Mouse (Mus musculus): ENCODE results near the gene Ube2c. TPM values are rescaled to one million over a fixed set of nuclear protein-coding genes. Genes with fewer than 3 reads are reported as not detected.
A peak's percentile ranks its signal among the peaks of the same experiment; 100 is the strongest.

The Ube2c gene
- polyA plus RNA-seq (2015; fragmentation: Nextera tagmentation; extraction: Ambion mirVana) = 428 and 438 TPM in 2 replicates

DNA sequence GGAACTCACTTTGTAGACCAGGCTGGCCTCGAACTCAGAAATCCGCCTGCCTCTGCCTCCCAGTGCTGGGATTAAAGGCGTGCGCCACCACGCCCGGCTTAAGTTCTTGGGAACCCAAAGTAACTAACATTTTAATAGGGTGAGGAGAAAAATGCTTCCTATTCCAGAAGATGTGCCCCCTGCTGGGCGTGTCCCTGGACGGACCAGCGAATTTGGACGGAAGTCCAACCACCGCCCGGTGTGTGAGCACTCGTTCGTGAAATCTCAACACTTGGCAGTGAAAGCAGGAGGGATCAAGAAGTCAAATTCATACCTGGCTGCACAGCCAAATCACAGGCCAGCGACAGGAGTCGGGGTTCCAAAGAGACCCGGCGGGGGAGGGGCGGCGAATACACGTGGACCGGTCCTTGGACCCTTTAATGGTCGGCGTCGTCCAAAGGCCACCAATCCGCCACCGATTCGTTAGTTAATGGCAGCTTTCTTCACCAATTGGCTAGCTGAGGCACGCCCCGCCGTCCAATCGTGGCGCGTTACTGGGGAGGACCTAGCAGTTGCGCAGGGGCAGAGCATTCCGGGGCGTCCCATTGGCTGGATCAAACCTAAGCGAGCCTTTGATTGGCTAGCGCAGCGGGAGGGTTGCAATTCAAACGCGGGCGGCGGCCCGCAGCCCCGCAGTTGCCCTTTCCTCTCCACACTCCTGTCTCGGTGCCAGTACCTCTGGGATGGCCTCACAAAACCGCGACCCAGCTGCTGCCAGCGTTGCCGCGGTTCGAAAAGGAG, at the start of gene Ube2c:
TSS of gene Ube2c (plus strand) at position 641 of the 780 bp plus-strand sequence.
- ATAC-seq (ENCODE audit: insufficient read depth, low FRiP score, low read depth) = peak; percentile 99
- Histone ChIP-seq H3K9me3 (no peaks in the 10 kb centered on the region), H3K4me2 (peak within 1 kb of the TSS; percentile 88), H3K9ac (peak within 1 kb of the TSS; percentile 85), H3K36me3 (peaks cover 23% of the 10 kb centered on the region), H3K27me3 (replicated peaks) (no peaks in the 10 kb centered on the region), H3K4me3 (replicated peaks) (peak within 1 kb of the TSS; percentile 97), H3K27ac (peak within 1 kb of the TSS; percentile 83), H3K4me1 (peaks cover 13% of the 10 kb centered on the region)
- 2% methylated on average over 53 of the region's 53 CpGs for WGBS

DNA sequence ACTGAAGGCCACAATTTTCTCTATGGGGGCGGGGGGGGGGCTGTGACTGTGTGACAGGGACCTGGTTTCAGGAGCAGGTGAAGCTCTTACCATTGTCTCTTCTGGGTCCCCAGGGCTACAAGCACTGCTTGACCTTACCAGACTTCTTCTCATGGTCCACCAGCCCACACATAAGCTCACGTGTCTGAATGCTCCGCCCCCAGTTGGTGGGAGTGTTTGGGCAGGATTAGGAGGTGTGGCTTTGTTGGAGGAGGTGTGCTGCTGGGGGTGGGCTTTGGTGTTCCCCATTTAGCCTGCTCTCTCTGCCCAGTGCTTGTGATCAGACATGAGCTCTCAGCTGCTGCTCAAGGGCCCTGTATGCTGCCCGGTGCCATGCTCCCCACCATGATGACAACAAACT, 46.4 kb upstream of the Ube2c start:
- no peaks in the 10 kb centered on the region for H3K9me3 ChIP-seq
- no peak overlapping the region for H3K4me3 ChIP-seq (replicated peaks)
- H3K27ac ChIP-seq = no peak overlapping the region
- no peaks in the 10 kb centered on the region for H3K36me3 ChIP-seq
- H3K9ac ChIP-seq = no peak overlapping the region
- H3K4me1 ChIP-seq = no peaks in the 10 kb centered on the region
- no peak for ATAC-seq (ENCODE audit: insufficient read depth, low FRiP score, low read depth)
- 57% methylated on average over 4 of the region's 4 CpGs for WGBS
- no peak overlapping the region for H3K4me2 ChIP-seq
- no peaks in the 10 kb centered on the region for H3K27me3 ChIP-seq (replicated peaks)

DNA sequence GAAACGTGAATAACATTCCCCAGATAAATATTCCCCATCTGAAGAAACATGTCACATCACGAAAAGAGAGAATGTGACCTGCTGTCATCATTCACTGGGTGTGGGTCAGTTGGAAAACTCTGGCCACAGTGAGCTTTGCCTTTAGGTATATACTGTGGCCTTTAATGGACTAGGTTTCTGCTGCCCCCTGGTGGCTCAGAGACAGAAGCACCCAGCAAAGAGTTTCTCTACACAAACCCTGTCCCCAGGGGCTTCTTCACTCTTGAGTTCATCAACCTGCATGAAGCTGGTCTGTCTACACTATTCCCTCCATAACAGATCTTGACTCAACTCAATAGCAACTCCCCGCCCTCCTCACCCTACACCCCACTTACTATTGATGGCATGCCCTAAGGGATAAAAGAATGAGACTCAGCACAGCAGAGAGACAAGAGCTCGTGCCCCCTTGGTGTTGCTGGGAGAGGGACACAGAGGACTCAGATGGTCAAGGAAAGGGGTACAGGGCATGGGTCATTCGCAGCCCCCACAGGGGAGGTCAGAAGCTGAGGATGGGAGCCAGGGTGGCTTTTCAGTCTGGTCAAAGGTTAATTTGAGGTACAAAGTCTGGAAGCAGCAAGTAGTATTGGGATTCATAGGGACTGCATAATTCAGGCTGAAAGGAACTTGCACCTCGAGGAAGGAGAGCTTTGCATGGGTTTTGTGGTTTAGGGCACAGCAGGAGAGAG, 43.6 kb upstream of the Ube2c start:
- H3K4me1 ChIP-seq = no peaks in the 10 kb centered on the region
- no peak overlapping the region for H3K4me2 ChIP-seq
- no peak overlapping the region for H3K4me3 ChIP-seq (replicated peaks)
- ATAC-seq (ENCODE audit: insufficient read depth, low FRiP score, low read depth) = peak; percentile 53; the same call in 1 of the 2 replicates
- H3K9me3 ChIP-seq = no peaks in the 10 kb centered on the region
- H3K9ac ChIP-seq = no peak overlapping the region
- no peak overlapping the region for H3K27ac ChIP-seq
- no peaks in the 10 kb centered on the region for H3K27me3 ChIP-seq (replicated peaks)
- no peaks in the 10 kb centered on the region for H3K36me3 ChIP-seq
- 20% methylated on average over 6 of the region's 6 CpGs for WGBS

DNA sequence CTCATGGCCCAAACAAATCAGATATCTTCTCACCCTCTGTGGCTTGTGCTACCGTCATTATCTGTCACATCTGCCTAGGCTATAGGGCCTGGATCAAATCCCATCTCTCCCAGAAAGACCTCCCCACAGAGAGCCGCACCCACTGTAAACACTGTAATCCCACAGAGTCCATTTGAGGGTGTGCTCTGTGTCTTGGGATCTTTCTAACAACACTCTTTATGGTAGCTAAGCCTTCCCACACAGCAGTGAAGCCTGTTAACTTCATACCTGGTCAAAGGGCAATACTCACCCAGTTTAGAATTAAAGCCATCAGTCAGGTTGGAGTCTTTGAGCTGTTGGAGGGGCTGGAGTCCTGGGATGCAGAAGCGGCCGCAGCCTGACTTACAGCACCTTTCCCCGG, 38.0 kb upstream of the Ube2c start:
- no peak overlapping the region for H3K27ac ChIP-seq
- 0 out of 2 replicates have a peak, but pooled peaks cover 3% of the 10 kb centered on the region for H3K4me1 ChIP-seq
- no peaks in the 10 kb centered on the region for H3K27me3 ChIP-seq (replicated peaks)
- WGBS = 48% methylated on average over 5 of the region's 5 CpGs
- ATAC-seq (ENCODE audit: insufficient read depth, low FRiP score, low read depth) = no peak; the same call in 1 of the 2 replicates
- no peaks in the 10 kb centered on the region for H3K9me3 ChIP-seq
- no peak overlapping the region for H3K4me2 ChIP-seq
- no peak overlapping the region for H3K9ac ChIP-seq
- H3K36me3 ChIP-seq = no peaks in the 10 kb centered on the region
- no peak overlapping the region for H3K4me3 ChIP-seq (replicated peaks)

DNA sequence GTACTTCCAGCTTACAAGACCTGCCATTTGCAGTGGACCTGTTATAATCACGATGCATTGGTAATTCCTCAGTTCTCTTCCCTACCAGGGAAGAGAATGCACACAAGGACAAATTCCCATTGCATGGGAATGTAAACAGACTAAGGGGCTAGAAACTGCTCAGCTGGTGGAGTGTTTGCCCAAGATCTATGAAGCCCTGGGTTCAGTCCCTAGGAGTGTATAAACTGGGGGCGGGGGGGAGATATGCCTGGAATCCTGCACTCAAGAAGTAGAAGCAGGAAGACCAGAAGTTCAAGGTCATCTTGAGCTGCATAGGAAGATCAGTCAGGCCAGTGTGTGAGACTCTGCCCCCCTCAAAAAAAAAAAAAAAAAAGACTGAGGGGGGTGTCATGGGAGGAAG, 36.4 kb upstream of the Ube2c start:
- H3K4me3 ChIP-seq (replicated peaks) = no peak overlapping the region
- no peak overlapping the region for H3K9ac ChIP-seq
- H3K4me1 ChIP-seq = 0 out of 2 replicates have a peak, but pooled peaks cover 3% of the 10 kb centered on the region
- 53% methylated on average over 2 of the region's 2 CpGs for WGBS
- H3K27ac ChIP-seq = no peak overlapping the region
- H3K36me3 ChIP-seq = no peaks in the 10 kb centered on the region
- no peaks in the 10 kb centered on the region for H3K27me3 ChIP-seq (replicated peaks)
- H3K9me3 ChIP-seq = no peaks in the 10 kb centered on the region
- no peak overlapping the region for H3K4me2 ChIP-seq
- ATAC-seq (ENCODE audit: insufficient read depth, low FRiP score, low read depth) = no peak

DNA sequence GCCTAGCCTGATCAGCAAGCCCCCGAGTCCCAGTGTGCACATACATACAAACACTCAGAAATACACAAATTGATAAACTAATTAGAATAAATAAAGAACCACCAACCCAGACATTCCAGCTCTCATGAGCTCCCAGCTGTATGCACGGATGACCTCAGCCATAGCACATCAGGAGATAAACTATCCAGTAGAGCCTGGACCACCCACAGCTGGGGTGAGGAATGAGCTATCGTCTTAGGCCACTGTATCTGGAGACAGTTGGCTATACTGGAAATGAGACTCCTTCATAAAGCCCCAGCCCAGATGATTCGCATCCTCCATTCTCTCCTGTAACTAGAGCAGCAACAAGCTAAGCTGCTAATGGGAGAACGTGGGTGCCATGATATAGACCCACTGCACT, 34.9 kb upstream of the Ube2c start:
- H3K36me3 ChIP-seq = no peaks in the 10 kb centered on the region
- H3K9ac ChIP-seq = no peak overlapping the region
- no peak overlapping the region for H3K27ac ChIP-seq
- no peaks in the 10 kb centered on the region for H3K27me3 ChIP-seq (replicated peaks)
- no peak overlapping the region for H3K4me3 ChIP-seq (replicated peaks)
- no peak for ATAC-seq (ENCODE audit: insufficient read depth, low FRiP score, low read depth)
- H3K4me2 ChIP-seq = no peak overlapping the region
- H3K9me3 ChIP-seq = no peaks in the 10 kb centered on the region
- H3K4me1 ChIP-seq = 0 out of 2 replicates have a peak, but pooled peaks cover 3% of the 10 kb centered on the region
- WGBS = 55% methylated on average over 5 of the region's 5 CpGs

DNA sequence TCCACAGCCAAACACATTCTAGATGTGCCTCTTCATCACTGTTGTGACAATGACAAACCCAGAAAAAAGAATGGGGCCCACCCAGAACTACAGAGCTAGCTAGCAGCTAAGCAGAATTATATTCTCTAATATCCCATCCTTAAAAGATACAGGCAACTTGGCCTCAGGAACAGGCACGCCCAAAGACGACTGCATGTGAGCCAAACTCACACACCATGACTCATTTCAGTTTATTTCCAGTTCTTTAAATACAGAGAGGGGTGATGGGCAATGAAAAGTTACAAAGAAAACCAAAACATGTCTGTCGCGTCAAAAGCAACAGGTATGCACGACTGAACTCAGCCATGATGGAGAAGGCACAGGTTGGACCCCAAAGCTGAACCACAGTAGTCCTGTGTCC, 34.3 kb upstream of the Ube2c start:
- Histone ChIP-seq H3K27ac (no peak overlapping the region), H3K4me3 (replicated peaks) (no peak overlapping the region), H3K9ac (no peak overlapping the region), H3K4me2 (no peak overlapping the region), H3K4me1 (0 out of 2 replicates have a peak, but pooled peaks cover 3% of the 10 kb centered on the region), H3K27me3 (replicated peaks) (no peaks in the 10 kb centered on the region), H3K9me3 (no peaks in the 10 kb centered on the region), H3K36me3 (no peaks in the 10 kb centered on the region)
- WGBS = 75% methylated on average over 5 of the region's 5 CpGs
- ATAC-seq (ENCODE audit: insufficient read depth, low FRiP score, low read depth) = no peak

DNA sequence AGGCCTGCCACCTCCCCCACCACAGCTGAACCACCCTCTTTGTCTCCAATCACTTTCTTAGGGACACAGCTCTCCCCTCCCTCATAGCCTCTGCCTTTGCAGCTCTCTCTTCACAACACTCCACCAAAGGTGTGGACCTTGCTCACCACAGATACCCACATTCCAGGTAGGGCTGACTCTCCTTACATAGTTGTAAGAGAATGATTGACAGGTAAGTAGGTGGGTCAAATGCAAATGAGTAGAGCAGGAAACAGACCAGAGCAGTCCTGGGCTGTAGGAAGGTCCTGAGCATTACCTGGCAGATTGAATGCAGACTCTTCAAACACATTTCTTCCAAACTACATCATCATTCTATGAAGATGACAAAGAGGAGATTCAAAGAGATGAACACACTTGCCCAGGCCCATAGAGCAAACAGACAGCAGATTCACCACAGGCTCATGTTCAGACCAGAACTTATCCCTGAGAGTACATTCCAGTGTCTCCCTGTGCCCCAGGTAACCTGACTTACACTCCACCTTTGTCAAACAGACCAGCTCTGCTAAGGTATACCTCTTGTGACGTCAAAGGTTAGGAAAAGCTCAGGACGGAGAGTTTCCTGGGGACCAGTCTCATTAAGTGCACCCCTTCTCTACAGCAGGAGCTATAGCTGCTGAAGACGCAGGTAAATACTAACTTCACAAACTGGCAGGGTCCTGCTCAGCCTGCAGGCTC, 32.2 kb upstream of the Ube2c start:
- Histone ChIP-seq H3K9ac (no peak overlapping the region), H3K36me3 (no peaks in the 10 kb centered on the region), H3K4me3 (replicated peaks) (no peak overlapping the region), H3K9me3 (no peaks in the 10 kb centered on the region), H3K27ac (peak overlapping the region; percentile 61; the same call in 1 of the 2 replicates), H3K4me2 (no peak overlapping the region), H3K27me3 (replicated peaks) (no peaks in the 10 kb centered on the region), H3K4me1 (0 out of 2 replicates have a peak, but pooled peaks cover 3% of the 10 kb centered on the region)
- 52% methylated on average over 3 of the region's 3 CpGs for WGBS
- peak; percentile 79 for ATAC-seq (ENCODE audit: insufficient read depth, low FRiP score, low read depth)

DNA sequence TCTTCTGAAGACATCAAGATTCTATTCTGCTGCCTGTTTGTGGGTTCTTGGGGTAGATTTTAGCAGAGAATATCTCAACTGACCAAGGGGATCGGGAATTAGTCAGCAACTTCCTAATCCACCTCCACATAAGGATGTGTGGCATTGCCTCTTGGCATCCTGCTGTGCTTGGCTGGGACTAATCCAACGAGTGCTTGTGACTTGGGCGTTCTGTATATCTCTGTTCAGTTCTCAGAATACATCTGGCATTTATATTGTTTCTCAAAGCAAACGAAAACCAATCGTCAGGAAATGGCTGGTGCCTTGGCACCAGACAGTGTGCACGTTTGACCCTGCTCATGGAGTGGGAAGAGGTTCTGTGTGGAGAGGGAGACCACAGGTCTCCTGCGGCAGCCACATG, 29.8 kb upstream of the Ube2c start:
- 66% methylated on average over 7 of the region's 7 CpGs for whole genome bisulfite sequencing
- Histone ChIP-seq H3K4me2 (no peak overlapping the region), H3K4me3 (replicated peaks) (no peak overlapping the region), H3K9ac (no peak overlapping the region), H3K4me1 (peaks cover under 1% of the 10 kb centered on the region), H3K27ac (no peak overlapping the region), H3K36me3 (no peaks in the 10 kb centered on the region), H3K9me3 (no peaks in the 10 kb centered on the region), H3K27me3 (replicated peaks) (no peaks in the 10 kb centered on the region)
- ATAC-seq (ENCODE audit: insufficient read depth, low FRiP score, low read depth) = no peak

DNA sequence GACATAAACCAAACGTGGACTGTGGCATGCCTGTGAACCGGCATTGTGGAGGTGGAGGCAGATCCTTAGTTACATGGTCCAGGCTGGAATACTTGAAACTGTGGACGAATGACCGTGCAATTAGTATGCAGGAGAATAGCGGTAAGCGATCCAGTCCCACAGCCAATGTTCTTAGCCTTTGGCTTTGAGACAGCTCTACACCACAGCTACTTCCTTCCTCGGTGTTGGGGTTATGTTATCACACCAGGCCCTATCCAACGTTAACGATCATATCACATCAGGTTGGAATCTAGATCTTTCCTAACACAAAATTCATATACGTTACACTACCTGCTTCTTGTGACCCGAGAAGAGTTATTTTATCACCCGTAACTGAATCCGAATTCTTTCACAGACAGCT, 24.7 kb upstream of the Ube2c start:
- Histone ChIP-seq H3K4me2 (peak overlapping the region; percentile 92), H3K27ac (no peak overlapping the region), H3K4me1 (peaks cover 16% of the 10 kb centered on the region), H3K4me3 (replicated peaks) (peak overlapping the region; percentile 96), H3K9ac (no peak overlapping the region), H3K36me3 (0 out of 2 replicates have a peak, but pooled peaks cover 13% of the 10 kb centered on the region), H3K9me3 (no peaks in the 10 kb centered on the region), H3K27me3 (replicated peaks) (no peaks in the 10 kb centered on the region)
- WGBS = 68% methylated on average over 13 of the region's 13 CpGs
- no peak for ATAC-seq (ENCODE audit: insufficient read depth, low FRiP score, low read depth)

DNA sequence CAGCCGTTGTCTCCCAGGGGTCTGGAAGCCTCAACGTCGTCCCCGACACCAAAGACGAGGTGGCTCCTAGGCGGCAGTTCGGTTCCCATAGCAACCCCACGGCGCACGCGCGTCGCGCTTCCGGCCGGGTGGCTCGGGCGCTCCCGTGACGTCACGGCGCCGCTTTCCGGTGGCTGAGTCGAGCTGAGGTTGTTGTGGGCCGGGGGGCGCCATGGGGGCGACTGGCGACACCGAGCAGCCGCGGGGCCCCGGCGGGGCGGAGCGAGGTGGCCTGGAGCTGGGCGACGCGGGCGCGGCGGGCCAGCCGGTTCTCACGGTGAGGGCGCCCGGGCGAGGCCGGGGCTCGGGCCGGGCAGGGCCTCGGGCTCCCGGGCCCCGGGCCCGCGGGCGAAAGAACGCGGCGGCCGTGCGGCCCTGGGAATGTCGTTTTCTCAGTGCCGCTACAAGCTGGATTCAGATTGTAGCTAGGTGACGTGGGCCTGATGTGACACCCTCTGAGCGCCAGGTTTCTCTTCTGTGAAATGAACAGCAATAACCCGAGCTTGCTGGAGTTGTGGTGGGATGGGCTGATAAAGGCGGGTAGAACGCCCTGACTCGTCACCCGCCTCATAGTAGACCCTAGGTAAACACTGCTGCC, 23.7 kb upstream of the Ube2c start, which contains the start of the genes Wfdc3 and Dnttip1:
TSS of gene Wfdc3 (minus strand) at position 89 of the 637 bp plus-strand sequence.
TSS of gene Dnttip1 (plus strand) at position 141 of the 637 bp plus-strand sequence.
- H3K27me3 ChIP-seq (replicated peaks) = no peaks in the 10 kb centered on the region
- ATAC-seq (ENCODE audit: insufficient read depth, low FRiP score, low read depth) = peak; percentile 91
- H3K9ac ChIP-seq = peak within 1 kb of the TSS; percentile 92
- peak within 1 kb of the TSS; percentile 92 for H3K4me2 ChIP-seq
- 0 out of 2 replicates have a peak, but pooled peaks cover 13% of the 10 kb centered on the region for H3K36me3 ChIP-seq
- under 1% methylated on average over 68 of the region's 70 CpGs for WGBS
- H3K9me3 ChIP-seq = no peaks in the 10 kb centered on the region
- peak within 1 kb of the TSS; percentile 71; the same call in 1 of the 2 replicates for H3K27ac ChIP-seq
- peak within 1 kb of the TSS; percentile 96 for H3K4me3 ChIP-seq (replicated peaks)
- H3K4me1 ChIP-seq = peaks cover 16% of the 10 kb centered on the region

All from stomach, embryonic 15.5 days (tissue).